Mouse (Mus musculus) c-Kit-positive CD71-positive TER-119-positive erythroid progenitor cells, embryonic 14.5 days (primary cell): ENCODE data around the gene Muc13.

ENCODE experiments used
- DNase-seq: peaks from one replicate; pipeline ENCODE4 v3.0.0-alpha.2; 2013; ENCODE audit warnings: low spot score

Muc13 gene

DNA sequence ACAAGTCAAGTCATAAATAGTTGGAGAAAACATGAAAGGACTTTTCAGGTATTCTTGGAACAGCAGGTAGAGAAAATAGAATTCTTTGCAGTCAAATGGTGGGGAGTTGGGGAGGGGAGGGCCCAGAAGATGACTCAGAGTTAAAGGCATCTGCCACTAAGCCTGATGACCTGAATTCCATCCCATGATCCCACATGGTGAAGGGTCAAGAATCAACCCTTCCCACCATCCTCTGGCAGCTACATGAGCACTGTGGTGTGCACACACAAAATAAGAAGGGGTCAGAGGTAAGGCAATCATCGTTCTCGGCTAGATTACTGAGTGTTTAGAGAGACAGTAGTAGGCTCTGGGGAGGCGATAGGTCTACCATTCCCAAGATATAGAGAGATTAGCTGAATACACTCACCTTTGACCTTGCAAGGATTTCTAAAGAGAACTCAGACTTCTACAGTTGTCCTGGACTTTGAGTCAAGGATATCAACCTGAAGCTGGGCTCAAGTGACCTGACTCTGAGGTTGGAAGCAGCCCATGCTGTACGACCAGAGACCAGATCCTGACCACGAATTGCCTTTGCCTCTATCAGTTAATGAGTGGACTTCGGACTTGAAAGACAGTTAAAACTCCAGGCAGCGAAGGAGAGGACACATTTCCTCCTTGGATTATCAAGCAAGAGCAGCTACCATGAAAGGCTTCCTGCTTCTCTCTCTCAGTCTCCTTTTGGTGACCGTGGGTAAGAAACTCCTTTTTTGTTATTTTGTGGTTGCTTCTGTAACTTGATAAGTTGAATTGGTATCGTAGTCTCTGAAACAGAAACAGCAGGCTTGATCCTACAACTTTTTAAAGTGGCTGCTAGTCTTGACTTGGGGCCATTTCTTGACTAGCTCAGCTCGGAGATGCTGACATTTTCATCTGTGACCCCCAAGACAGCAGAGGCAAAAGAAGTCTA, at the start of gene Muc13:
Muc13 (plus strand) TSS at position 192 of the 946 bp plus-strand sequence.
- no peak for DNase-seq

DNA sequence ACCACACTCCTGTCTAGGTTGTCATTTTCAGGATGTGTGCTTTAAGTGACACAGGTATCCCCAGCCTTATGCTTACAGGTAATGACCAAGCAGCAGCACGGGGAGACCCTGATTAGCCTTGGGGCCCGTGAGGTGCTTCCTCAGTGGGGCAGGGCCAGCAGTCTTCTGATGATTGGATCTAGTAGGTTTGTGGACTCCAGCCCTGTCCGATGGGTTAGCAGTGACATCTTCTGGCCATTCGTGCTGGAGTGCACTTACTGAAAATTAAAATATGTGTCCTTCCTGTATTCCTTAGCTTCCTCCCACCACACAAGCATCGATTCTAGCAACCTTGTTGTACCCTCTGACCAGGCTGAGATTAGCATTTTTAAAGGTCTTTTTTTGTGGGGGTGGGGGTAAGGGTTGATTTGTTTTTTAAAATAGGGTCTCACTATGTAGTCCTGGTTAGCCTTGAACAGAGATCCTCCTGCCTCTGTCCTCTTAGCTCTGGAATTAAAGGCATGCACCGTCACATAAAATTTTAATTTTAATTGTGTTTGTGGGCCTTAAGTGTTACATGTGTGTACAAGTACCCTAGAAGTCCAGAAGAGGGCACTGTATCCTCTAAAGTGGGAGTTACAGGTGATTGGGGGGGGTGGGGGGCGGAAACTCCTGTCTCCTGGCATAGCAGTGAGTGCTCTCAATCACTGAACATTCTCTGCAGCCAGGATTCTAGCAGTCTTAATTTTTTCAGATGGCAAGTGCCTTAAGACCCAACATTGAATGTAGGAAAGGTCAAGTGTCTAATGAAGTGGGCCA, 49.0 kb upstream of the Muc13 start:
- no peak for DNase-seq

DNA sequence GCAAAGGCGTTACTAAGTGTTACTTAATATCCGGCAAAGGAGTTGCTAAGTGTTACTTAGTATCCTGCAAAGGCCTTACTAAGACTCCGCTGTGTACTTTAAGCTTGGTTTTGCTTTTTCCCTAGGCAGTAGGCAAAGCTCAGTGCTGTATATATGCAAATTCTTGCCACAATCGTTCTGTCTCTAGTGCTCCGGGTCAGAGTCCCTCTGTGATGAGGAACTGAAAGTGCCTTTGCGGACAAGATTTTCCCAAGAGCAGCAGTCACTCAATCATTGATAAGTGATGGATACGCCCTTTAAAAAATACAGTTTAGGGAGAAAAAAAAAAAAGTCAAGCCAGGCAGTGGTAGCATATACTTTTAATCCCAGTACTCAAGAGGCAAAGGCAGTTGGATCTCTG, 48.4 kb upstream of the Muc13 start:
- DNase-seq, result no peak

DNA sequence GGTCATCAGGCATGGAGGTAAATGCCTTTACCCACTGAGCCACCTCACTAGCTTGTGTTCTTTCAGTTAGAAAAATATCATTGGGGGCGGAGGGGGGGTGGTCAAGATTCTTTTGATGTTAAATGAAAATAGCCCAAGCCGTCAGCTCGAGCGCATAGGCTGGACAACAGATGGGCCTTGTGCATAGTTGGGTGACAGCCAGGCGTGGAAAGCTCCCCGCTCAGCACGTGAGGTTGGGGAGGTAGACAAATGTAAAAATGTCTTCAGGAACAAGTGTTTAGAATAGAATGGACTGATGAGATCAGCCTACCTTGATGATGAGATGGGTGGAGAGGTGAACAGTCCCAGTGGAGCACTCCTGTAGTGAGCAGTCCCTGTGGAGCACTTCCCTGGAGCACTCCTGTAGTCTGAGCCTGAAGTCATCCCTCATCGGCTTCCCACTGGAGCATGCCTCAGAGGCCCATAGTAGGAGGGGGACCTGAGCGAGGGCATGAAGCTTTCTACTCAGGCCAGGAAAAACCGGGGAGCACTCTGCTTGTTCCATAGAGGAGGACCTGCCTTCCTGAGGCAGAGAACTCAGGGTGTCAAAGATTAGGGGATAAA, 47.7 kb upstream of the Muc13 start:
- no peak for DNase-seq

DNA sequence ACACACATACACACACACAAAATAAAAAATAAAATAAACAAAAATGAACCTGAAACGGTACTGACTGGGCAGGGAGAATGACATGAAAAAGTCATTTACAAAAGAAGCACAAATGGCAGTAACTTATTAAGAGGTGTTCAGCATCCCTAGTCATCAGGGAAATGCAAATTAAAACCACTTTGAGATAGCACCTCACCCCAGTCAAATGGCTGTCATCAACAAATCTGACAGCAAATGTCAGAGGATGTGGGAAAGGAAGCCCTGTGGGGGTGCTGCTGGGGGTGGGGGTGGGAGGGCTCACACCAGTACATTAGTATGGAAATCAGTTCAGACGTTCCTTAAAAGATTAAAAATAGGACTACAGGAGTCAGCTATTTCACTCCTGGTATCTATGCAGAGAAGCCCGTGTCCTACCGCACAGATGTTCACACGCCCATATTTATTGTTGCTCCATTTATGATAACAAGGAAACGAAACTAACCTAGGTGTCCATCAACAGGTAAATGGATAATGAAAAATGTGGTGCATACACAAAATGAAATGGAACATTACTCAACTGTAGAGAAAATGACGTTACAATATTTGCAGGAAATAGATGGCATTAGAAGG, 46.4 kb upstream of the Muc13 start:
- DNase-seq, result no peak

DNA sequence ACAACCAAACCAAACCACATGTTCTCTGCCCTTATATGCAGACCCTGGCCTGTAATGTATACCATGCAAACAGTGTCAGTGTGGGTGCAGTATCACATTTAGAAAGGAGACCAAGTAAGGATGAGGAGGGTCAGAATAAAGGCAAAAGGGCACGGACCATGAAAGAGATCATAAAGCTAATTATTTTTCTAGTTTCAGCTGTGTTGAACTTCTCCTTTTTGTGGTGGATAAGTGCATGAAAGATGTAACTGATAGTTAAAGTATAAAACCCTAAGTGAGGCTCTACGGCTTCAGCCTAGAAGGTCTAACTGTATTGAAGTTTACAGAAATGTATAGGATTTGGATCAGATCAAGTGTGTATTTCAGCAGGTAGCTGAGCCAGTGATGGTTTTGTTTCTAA, 45.8 kb upstream of the Muc13 start:
- no peak for DNase-seq

DNA sequence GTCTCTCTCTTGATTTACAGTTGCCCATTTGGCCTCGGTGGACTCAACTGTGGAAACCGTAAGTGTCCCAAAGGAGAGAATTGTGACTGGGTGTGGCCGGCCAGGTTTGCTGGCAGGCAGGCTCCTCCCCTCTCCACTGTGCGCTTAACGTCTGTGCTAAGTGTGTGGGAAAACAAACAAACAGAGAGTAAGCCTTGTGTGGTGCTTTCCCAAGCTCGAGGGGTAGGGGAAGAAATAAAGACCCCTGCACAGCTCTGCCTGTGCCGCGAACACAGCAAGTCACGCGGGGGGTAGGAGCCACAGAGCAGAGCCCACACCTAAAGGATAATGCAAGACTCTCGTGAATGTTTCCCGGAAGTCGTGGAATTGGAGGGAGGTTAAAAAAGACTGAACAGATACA, 42.7 kb upstream of the Muc13 start:
- DNase-seq, result no peak

DNA sequence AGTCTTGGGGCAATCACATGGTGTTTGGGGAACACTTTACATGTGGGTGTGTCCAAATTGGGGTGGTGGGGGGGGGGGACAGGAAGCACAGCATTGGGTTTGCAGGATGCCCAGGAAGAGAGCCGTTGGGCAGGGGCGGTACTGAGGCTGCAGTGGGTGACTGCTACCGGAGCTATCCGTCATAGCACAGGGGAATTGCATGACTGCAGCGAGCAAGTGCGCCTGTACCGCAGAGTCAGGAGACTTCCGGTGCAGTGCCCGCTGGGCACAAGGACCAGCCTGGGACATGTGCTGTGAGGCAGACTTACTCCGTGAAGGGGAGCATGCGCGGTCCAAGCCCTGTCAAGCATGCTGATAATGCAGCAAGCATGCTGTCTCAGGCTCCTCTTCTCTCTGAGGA, 42.2 kb upstream of the Muc13 start:
- no peak for DNase-seq

DNA sequence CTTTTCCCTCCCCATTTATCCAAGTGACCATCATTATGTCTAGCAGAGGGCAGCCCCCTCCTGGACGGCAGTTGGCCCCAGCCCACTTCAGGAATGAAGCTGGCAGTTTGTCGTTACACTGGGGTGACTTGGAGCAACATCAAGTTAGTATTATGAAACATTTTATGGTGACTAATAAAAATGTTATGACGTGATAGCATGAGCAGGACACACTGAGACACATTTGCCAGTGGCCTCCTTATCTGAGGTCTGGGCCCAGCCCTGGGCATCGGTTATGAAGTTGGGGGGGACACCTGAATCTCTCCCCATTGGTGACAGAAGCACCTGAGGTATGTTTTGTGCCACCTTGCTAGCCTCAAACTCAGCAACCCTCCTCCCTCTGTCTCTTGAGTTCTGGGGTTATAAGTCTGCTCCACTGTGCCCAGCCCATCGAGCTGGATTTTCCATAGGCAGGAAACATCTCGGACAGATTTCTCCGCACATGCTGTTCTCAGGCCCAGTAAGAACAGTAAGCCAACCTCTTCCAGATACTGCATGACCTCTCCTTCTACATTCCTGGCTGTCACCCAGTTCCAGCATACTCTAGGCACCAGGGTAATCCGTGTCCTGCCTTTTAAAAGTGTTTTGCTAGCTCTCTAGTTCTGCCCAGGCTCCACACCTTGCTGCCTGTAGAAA, 40.8 kb upstream of the Muc13 start:
- DNase-seq, result no peak

DNA sequence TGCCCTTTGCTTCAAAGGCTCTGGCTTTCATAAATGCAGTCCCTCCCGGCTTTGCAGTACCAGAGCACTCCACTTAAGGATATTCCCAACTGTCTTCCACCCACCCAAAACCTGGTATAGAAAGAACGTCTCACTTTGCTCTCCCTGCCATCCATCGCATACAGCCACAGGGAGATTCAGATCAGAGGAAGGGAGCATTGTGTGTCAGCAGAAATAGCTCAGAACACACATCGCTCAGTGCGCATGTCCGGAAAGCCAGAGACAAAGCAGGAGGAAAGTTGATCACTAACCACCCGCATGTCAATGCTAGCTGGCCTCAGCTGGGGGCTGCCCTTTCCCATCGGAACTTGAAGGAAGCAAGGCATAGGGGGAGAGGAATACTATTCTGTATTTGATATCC, 38.5 kb upstream of the Muc13 start:
- no peak for DNase-seq

DNA sequence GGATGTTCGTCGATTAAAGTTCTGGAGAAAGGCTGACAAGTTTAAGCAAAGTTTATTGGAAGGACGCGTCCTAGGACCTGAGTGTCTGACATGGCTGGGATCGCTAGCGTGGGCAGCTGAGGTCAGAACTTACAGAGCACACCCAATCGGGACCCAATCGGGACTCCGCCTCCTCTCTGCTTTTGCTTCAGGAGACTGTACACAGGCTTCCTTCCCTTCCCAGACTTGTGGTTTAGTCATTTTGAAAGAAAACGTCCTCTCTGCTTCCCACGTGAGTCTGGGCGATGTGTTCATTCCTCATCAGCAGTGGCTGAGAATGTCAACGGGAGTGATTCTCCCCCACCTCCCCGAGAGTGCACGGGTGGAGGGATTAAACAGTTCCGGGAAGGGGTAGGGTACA, 37.9 kb upstream of the Muc13 start:
- DNase-seq, result no peak

DNA sequence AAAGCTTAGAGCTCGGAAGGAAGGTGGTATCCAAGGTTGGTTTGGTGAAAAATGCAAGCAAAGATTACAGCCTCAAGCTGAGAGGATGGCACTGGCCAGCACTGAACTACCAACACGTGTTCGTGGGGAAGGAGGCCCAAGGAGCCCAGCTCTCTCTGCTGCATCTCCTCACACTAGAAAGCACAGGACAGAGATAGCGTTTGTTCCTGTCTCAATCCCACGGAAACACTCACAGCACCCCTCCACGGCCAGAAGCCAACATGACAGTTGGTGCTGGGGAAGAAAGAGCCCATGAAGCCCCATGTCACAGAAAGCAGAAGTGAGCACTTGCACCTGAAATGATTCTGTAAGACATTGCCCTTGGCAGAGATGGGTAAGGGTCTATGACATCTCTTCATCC, 37.4 kb upstream of the Muc13 start:
- no peak for DNase-seq

DNA sequence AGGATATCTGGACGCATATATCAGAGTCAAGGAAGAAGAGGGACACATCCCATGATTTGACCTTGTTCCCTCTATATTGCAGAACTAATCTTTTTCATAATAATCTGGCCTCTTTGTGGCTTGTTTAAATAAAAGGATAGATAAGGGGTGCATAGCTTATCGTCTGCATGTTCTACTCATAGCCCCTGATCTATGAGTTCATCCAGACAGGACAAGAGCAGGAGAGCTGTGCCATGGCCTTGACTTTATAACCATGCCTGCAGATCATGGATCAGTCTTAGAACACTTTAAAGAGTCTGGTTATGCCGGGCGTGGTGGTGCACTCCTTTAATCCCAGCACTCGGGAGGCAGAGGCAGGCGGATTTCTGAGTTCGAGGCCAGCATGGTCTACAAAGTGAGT, 34.6 kb upstream of the Muc13 start:
- DNase-seq, result no peak

DNA sequence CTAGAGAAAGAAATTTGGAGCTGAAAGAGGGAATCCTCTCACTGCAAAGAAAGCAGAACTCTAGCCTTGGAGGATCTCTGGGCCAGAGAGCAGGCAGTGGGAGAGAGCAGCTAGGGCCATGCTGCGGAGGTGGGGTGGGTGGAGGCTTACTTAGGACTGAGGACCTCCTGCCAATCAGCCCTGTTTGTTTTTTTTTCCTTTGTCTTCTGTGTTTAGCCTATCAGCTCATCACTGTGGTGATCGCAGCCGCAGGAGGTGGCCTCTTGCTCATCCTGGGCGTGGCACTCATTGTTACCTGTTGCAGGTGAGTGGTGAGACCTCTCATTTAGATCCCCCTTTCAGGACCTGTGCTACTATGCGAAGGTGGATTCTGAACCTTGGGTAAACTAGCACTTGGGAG, 33.3 kb upstream of the Muc13 start:
- DNase-seq, result no peak

DNA sequence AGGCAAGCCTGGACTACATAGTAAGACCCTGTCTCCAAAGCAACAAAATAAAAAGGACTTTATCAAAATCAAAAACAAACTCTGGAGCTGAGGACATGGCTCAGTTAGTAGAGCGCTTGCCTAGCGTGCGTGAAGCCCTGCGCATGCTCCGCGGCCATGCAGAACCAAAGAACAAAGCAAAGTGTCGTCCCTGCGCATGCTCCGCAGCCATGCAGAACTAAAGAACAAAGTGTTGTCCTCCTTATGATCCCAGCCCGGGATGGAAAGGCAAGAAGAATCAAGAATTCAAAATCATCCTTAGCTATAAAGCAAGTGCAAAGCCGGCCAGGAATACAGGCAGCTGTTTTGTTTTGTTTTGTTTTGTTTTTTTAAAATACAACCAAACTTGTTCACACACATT, 32.8 kb upstream of the Muc13 start:
- DNase-seq, result no peak

DNA sequence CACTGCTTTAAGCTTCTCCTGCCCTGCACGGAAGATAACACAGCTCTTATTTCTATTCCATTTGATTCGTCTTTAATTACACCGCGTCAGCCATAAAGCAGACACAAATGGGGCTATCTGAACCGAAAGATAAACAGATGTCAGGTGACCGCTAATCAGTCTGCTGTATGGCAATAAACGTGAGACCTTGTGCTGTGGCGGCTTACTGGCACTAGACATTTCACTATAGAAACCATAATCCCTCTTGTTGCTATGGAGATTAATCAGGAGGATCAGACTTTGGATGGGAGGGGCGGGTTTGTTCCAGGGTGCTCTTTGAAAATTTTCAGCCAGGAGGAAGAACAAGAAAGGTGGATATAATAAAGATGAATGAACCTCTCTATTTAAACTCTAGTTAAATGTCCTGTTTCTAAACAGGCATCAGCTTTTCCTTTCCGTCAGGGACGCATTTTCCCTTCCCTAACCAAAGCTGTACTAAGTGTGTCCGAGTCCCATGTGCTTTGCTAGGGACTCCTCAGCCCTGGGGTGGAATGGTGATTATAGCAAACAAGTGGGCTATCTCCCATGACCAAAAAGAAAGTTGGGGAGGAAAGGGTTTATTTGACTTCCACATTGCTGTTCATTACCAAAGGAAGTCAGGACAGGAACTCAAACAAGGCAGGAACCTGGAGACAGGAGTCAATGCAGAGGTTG, 29.2 kb upstream of the Muc13 start:
- no peak for DNase-seq

DNA sequence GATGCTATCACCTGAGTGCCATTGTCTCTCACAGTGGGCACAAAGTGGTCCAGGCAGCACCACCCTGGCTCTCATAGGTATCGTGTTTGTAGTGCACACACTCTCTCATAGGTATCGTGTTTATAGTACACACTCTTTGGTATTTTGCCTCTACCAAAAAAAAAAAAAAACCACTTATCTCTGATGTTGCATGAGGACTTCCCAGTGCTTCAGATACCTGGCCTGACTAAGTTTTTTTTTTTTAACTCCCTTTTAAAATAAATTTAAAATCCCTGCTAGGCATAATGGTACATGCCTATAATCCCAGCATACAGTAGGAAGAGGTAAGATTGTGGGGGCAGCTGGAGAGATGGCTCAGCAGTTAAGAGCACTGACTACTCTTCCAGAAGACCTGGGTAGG, 28.4 kb upstream of the Muc13 start:
- DNase-seq, result no peak

DNA sequence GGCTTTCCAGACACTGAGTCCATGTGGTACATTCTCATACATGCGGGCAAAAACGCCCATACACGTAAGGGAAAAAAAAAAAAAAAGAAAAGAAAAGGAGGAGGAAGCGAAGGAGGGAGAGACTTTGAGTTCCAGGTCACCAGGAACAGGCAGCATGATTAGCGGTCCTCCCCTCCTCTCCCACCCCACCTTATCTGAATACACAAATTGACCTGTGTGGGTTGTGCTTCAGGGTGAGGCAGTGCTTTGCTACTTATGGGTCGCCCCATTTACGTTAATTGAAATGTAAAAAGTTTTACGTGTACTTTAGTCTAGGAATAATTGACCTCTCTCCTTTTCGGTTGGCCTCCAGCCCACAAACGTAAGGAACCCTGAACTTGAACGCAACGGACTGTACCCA, 27.5 kb upstream of the Muc13 start:
- DNase-seq, result no peak

DNA sequence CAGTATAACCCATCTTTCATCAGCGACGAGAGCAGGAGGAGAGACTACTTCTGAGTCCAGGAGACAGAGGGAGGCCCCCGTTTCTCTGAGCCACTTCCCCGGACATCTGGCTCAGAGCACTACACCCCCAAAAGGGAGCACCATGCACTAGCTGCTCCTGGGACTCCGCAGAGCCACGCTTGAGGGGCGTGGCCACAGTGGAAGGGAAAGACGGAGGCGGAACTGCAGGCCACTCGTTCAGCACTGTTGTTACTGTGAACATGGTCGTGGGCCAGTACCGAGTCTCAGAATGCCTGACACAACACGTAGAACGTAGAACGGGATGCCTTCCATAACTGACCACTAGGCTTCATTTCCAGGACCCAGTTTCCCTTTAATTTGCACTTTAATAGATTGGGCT, 27.1 kb upstream of the Muc13 start:
- DNase-seq, result no peak

DNA sequence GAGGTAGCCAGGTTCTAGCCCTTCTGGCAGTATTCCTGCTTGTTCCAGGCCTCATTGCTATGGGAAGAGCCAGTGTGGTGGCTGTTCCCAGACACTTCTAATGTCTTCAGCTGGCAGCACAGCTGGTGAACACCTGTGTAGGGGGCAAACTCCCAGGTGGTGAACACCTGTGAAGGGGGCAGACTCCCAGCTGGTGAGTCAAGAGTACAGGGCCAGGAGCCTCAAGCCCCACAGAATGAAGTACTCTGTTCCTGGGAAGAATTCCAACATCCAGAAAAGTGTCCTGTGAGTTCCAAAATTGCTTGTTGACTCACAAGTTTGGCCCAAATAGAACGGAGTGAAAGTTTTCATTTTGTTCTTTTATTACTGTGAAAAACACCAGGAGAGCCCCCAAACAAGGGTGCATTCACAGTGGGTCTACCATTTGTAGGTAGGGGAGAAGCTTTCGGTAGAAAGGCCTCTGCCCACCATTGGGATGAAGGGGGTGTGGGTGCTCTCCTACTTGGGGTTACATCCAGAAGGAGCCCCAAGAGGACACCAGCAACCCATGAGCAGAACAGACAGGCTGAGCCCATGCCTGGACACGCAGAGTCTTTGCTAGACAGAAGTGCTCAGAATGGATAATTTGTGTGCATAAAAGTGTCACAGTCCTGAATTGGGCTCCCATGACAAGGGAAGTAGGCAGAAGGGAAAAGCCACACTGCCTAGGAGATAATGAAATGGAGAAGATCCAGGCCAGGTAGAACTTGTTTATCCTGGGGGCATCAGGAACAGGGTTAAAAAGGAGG, 25.2 kb upstream of the Muc13 start:
- no peak for DNase-seq

DNA sequence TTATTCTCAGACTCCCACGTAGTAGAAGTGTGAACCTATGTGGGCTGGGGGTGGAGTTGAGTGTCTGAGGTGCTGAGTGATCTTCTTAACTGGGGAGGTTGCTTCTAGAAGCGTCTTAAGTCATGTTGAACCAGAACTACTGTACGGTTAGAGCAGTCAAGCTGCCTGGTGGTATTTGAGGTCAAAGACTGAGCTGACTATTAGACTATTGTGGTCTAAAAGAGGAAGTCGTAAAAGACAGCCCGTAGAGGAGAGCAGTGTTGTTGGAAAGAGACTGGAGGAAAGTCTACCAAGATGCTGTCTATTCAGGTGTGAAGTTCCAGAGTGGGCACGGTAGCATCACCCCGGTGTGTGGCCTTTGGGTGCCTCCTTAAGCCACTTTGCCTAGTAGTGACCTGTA, 24.0 kb upstream of the Muc13 start:
- no peak for DNase-seq
